Mouse (Mus musculus) gastrocnemius, postnatal 14 days (tissue): ENCODE results near the gene Serpinb9c. TPM values are rescaled to one million over a fixed set of nuclear protein-coding genes. Genes with fewer than 3 reads are reported as not detected.
"Not testable (repeated sequence)": the region's sequence is repeated elsewhere in the genome, so short reads cannot be mapped to it uniquely, and the experiment has no call there.

Source experiments
- DNase-seq: peaks from one replicate; pipeline ENCODE4 v3.0.0; 2021; ENCODE audit warnings: mixed read lengths
- intact Hi-C: fragments of 180-260 bp; cut with DNase I; formaldehyde crosslinking; loops from one replicate; pipeline ENCODE4 v1.15.1; 2025; ENCODE audit warnings: low total_unique reads
- long read RNA-seq, 2 experiments: library from polyadenylated mRNA; stranded (forward); transcript quantifications; one replicate each; pipeline ENCODE4 v2.0.0; 2021
- total RNA-seq, 2 experiments: library from RNA; stranded (reverse); gene quantifications; 2 replicates each; pipeline ENCODE4 v1.2.3; 2021

Serpinb9c gene
- not detected for total RNA-seq
- long read RNA-seq, experiment 1: 0 reads
- long read RNA-seq, experiment 2: 0 reads

DNA sequence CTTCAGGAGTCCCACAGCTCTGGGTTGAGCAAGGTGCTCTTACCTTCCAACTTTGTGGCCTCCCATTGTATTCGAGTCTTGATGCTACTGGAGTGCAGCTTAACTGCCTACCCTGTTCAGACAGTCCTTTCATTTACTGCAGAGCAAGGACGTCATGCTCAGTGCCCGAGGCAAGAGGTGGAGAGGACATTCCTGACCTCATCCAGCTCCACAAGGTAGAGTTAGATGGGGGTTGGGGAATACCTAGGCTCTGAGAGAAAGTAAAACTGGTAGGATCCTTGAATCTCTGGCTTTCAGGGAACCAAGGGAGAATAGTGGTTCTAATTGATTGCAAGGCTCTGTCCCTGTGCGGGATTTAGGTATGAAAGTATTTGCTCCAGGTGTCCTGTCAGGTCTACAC, at the start of gene Serpinb9c:
TSS of gene Serpinb9c (minus strand) at position 101 of the 400 bp plus-strand sequence.
- DNase-seq: no peak
- intact Hi-C loops: no loop called here

DNA sequence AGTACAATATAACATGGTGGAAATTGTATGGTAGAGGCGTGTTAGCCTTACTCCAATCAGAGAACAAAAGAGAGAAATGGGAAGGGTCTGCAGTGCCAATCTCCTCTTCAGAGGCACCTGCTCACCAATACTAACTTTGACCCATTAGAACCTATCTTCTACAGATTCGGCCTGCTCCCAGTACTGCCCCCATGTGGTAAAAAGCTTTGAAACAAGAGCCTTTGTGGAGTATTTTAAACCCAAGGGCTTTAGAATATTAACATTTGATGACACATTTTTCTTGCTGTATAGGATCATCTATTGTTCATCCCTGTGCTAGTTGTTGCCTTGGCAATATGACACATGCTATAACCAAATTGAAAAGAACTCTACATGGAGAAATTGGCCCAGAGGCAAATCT, 40.2 kb upstream of the Serpinb9c start:
- intact Hi-C loops: no loop called here
- no peak for DNase-seq

DNA sequence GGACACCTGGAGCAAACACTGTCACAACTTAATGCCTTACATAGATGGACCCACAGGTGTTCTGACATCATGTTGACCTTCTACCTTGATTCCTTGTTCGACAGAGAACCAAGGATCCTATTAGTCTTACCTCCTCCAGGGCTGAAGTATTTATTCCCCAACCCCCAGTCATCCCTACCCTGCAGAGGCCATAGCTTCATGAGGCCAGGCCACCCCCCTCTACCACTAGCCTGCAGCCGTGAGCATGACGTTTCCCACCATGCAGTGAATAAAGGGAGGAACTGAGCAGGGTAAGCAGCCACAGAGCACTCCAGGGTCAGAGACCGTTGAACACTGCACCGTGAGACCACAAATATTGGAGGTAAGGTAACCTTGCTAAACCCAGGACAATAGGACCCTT, 33.1 kb upstream of the Serpinb9c start, which contains the start of gene Serpinb9d:
TSS of gene Serpinb9d (plus strand) at position 301 of the 400 bp plus-strand sequence.
- intact Hi-C loops: no loop called here
- DNase-seq: no peak

DNA sequence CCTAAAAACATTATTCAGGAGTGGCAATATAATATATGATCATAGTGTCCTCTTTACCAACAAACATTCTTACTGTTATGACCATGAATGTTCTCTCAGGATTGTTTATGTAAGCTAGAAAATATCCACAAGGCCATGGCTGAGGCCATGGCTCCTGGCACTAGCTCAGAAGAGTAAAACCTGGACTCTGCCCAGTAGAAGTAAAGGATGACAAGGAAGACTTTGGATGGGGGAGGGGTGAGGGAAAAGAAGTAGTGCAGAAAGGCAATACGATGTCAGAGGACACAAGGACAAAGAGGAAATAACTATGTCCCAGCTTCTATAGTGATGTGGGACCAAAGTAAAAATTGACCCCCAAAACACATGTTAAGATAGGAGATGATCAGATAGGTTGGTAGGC, 30.9 kb upstream of the Serpinb9c start:
- intact Hi-C loops, DNase-seq: not testable (repeated sequence)

DNA sequence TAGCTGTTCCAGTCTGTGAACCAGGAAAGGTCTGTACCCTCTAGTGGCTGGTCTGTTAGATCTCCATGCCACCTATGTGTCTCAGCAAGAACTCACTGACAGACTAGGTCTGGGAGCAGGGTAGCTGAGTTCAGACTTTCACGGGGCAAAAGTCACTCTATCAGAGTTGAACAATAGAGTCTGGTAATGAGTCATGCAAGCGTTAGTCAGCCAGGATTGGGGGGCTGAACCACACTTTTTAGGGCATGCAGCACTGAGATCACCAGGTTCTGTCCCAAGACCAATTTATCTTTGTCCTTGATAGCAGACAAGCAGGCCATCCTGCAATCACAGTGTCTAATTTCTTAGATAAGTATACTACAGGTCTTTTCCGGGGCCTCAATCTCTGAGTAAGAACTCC, 18.1 kb downstream of the Serpinb9c start:
- intact Hi-C loops: no loop called here
- no peak for DNase-seq

DNA sequence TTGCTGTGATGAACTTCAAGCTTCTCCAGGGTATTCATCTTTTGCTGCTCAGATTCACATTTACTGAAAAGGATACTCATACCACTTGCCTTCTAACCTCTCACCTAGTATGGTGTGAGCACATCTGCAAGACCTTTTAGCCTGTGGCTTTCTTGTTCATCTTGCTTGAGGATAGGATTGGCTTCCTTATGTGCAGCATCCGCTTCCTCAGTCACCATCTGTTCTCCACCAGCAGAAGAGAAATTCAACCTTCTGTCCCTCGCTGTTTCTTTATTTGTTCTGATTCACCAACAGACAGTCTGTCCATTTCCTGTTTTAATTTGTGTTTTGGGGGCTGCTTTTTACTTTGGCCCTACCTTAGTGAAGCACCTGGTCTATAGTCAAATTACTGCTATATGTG, 21.8 kb downstream of the Serpinb9c start:
- no peak for DNase-seq
- intact Hi-C loops: no loop called here

DNA sequence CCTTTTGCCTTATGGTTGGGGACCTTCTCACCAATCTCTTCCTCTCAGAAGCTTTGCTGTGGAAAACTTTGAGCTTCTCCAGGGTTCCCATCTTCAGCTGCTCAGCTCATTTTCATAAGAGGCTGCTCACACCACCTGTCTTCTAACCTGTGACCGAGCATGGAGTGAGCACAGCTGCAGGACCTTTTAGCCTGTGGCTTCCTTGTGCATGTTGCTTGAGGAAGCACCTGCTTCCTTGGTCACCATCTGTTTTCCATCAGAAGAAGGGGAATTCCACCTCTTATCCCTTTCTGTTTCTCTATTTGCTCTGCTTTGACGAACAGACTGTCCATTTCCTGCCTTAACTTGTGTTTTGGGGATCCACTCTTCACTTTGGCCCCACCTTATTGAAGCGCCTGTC, 46.5 kb downstream of the Serpinb9c start:
- DNase-seq: no peak
- intact Hi-C loops: no loop called here

DNA sequence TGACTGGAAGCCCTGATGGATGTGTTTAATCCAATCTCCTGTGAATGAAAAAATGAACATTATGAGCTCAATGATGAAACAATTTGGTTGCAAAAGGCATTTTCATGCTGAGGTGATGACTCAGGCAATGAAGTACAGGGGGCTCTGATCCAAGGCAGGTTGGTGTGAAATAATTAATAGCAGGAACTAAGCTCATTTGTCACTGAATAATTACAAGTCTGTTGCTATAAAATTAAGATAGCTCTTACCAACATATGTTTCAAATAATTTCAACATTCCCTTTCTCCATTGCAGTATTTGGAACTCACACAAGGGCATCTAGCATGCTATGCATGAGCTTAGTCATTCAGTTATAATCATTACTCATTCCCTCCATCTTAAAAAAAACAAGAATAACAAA, 53.9 kb downstream of the Serpinb9c start:
- no peak for DNase-seq
- intact Hi-C loops: no loop called here

Other genes with a start within 250 kb of the Serpinb9c start
- 1 to 10 TPM; 2.4 to 3.0 TPM for gene Serpinb6b, start 194.5 kb downstream of the Serpinb9c start, total RNA-seq
- 1 to 10 TPM; 2.5 to 2.7 TPM for gene Serpinb9, start 156.5 kb downstream of the Serpinb9c start, total RNA-seq
- gene Serpinb9b, start 132.3 kb downstream of the Serpinb9c start, total RNA-seq: not detected
- under 1 TPM in 1 of 2 experiments, not detected in 1; 0.18 TPM for gene Serpinb1b, start 81.2 kb downstream of the Serpinb9c start, total RNA-seq
- not detected for gene Serpinb9d, start 33.2 kb upstream of the Serpinb9c start, total RNA-seq
- gene Serpinb9e, start 89.9 kb upstream of the Serpinb9c start, total RNA-seq: not detected
- not detected for gene Serpinb9f, start 164.3 kb upstream of the Serpinb9c start, total RNA-seq
- gene Gm11397, start 236.0 kb upstream of the Serpinb9c start, total RNA-seq: not detected